Mouse (Mus musculus): ENCODE measurements around the gene Ghr. TPM values are rescaled to one million over a fixed set of nuclear protein-coding genes. Genes with fewer than 3 reads are reported as not detected.

The Ghr gene
- 4.6 and 8.0 TPM in 2 replicates for total RNA-seq (2014; rRNA removed)
- 4.9 and 5.7 TPM in 2 replicates for polyA plus RNA-seq (2015; fragmentation: Nextera tagmentation; extraction: Ambion mirVana)

DNA sequence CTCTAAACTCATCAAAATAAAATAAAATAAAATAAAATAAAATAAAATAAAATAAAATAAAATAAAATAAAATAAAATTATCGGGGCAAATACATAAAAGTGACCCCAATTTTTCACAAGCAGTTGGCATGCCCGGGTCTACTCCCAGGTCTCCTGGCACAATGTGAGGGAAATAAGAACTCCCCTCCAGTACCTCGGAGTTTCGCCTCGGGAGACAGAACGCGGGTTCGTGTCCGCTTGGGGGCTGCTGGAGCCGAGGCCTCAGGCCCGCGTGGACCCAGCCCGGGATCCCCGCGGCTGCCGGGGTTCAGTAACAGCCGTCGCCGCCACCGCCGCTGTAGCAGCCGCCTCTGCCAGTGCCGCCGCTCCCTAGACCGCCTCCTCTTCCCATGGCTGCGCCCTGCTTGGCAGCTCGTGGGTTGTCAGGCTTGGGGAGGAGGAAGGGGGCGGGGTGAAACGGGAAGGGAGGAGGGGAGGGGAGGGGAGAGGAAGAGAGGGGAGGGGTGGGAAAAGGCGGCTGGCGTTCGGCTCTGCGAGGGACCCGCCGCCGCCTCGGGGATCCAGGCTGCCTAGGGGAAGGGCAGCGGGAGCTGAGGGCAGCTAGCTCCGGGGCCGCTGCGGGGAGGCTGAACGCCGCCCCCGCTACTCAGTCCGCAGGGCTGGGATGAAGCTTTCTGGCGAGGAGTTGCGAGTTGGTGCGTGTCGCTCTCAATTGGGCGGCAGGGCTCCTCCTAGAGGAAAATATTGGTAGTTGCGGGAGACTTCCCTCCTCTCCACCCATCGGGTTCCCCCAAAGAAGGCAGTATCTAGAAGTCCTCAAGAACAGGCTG is at the start of gene Ghr:
TSS of gene Ghr (minus strand) at position 686 of the 830 bp plus-strand sequence.
- under 1% methylated on average over 52 of the region's 52 CpGs for WGBS
- Histone ChIP-seq H3K4me2 (ENCODE audit: low read depth) (peak within 1 kb of the TSS; percentile 71), H3K4me3 (ENCODE audit: low read depth, low read length) (peak within 1 kb of the TSS; percentile 66), H3K9ac (peak within 1 kb of the TSS; percentile 60), H3K27ac (ENCODE audit: low read depth, low read length) (peak within 1 kb of the TSS; percentile 75), H3K4me1 (ENCODE audit: insufficient read depth) (no peaks in the 10 kb centered on the region), H3K9me3 (ENCODE audit: low read length) (no peaks in the 10 kb centered on the region), H3K27me3 (ENCODE audit: insufficient read depth, low read length) (peaks cover 8% of the 10 kb centered on the region), H3K36me3 (ENCODE audit: insufficient read depth) (no peaks in the 10 kb centered on the region)
- DNase-seq: peak; percentile 93
- TF ChIP-seq CTCF (IDR thresholded peaks at IDR 0.05; ENCODE audit: low read depth): peak; percentile 83
- peak; percentile 94 for ATAC-seq

GRCm38 (mm10) chr15:3622746-3623145 is 39.5 kb upstream of the Ghr start:
- Histone ChIP-seq H3K9ac (no peak overlapping the region), H3K27ac (ENCODE audit: low read depth, low read length) (no peak overlapping the region), H3K4me3 (ENCODE audit: low read depth, low read length) (no peak overlapping the region), H3K9me3 (ENCODE audit: low read length) (no peaks in the 10 kb centered on the region), H3K4me2 (ENCODE audit: low read depth) (no peak overlapping the region), H3K4me1 (ENCODE audit: insufficient read depth) (no peaks in the 10 kb centered on the region), H3K36me3 (ENCODE audit: insufficient read depth) (no peaks in the 10 kb centered on the region), H3K27me3 (ENCODE audit: insufficient read depth, low read length) (no peaks in the 10 kb centered on the region)
- DNase-seq (no peak), ATAC-seq (no peak)
- no peak for TF ChIP-seq CTCF (IDR thresholded peaks at IDR 0.05; ENCODE audit: low read depth)

GRCm38 (mm10) chr15:3620368-3620767 is 37.1 kb upstream of the Ghr start:
- TF ChIP-seq CTCF (IDR thresholded peaks at IDR 0.05; ENCODE audit: low read depth): no peak
- H3K4me1 ChIP-seq (ENCODE audit: insufficient read depth): no peaks in the 10 kb centered on the region
- no peaks in the 10 kb centered on the region for H3K36me3 ChIP-seq (ENCODE audit: insufficient read depth)
- H3K9me3 ChIP-seq (ENCODE audit: low read length): no peaks in the 10 kb centered on the region
- H3K27me3 ChIP-seq (ENCODE audit: insufficient read depth, low read length): no peaks in the 10 kb centered on the region
- H3K4me2 ChIP-seq (ENCODE audit: low read depth): no peak overlapping the region
- no peak overlapping the region for H3K9ac ChIP-seq
- H3K27ac ChIP-seq (ENCODE audit: low read depth, low read length): no peak overlapping the region
- no peak for ATAC-seq
- no peak for DNase-seq
- 92% methylated on average over 3 of the region's 3 CpGs for WGBS
- no peak overlapping the region for H3K4me3 ChIP-seq (ENCODE audit: low read depth, low read length)

DNA sequence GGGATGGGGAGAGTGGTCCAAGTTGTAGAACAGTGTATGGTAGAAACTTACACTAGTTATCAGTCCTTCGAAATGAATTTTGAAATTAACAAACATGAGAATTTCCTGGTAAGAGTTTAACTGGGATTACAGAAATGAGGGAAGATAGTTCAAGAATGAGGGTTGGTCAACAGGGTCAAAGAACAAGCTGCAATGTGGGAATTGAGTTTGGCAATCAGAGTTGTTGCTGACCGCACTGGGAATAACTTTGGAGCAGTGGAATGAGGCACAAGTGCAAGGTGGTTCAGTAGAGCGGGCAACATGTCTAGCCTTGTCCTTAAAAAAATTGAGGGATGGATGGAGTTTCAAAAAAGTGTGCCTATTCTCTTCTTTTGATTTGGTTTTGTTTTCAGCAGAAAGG is 35.0 kb upstream of the Ghr start:
- Histone ChIP-seq H3K9ac (no peak overlapping the region), H3K4me2 (ENCODE audit: low read depth) (no peak overlapping the region), H3K4me3 (ENCODE audit: low read depth, low read length) (no peak overlapping the region), H3K27ac (ENCODE audit: low read depth, low read length) (no peak overlapping the region), H3K36me3 (ENCODE audit: insufficient read depth) (no peaks in the 10 kb centered on the region), H3K9me3 (ENCODE audit: low read length) (no peaks in the 10 kb centered on the region), H3K4me1 (ENCODE audit: insufficient read depth) (no peaks in the 10 kb centered on the region), H3K27me3 (ENCODE audit: insufficient read depth, low read length) (no peaks in the 10 kb centered on the region)
- no peak for TF ChIP-seq CTCF (IDR thresholded peaks at IDR 0.05; ENCODE audit: low read depth)
- WGBS: 90% methylated on average over 3 of the region's 3 CpGs
- ATAC-seq: no peak
- DNase-seq: no peak

DNA sequence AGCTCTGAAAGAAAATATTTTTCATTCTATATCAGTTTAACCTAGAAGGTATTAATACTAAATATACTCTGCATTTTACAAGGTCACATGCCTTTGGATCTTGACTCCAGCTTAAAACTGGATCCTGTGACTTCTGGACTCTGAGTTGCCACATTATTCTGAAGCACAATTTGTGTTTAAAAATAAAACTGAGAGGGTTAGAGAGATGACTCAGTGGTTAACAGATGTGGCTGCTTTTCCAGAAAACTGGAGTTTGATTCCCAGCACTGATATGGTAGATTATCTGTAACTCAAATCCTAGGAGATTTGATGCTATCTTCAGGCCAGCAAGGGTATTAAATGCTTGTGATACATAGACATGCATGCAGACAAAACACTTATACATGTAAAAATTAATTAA is 28.7 kb upstream of the Ghr start:
- H3K4me3 ChIP-seq (ENCODE audit: low read depth, low read length): no peak overlapping the region
- H3K27me3 ChIP-seq (ENCODE audit: insufficient read depth, low read length): no peaks in the 10 kb centered on the region
- no peaks in the 10 kb centered on the region for H3K9me3 ChIP-seq (ENCODE audit: low read length)
- DNase-seq (no peak), ATAC-seq (no peak)
- no peak overlapping the region for H3K9ac ChIP-seq
- no peaks in the 10 kb centered on the region for H3K36me3 ChIP-seq (ENCODE audit: insufficient read depth)
- no peak for TF ChIP-seq CTCF (IDR thresholded peaks at IDR 0.05; ENCODE audit: low read depth)
- no peaks in the 10 kb centered on the region for H3K4me1 ChIP-seq (ENCODE audit: insufficient read depth)
- no peak overlapping the region for H3K27ac ChIP-seq (ENCODE audit: low read depth, low read length)
- no peak overlapping the region for H3K4me2 ChIP-seq (ENCODE audit: low read depth)

GRCm38 (mm10) chr15:3607951-3608350 is 24.7 kb upstream of the Ghr start:
- 76% methylated on average over 3 of the region's 3 CpGs for WGBS
- no peaks in the 10 kb centered on the region; the same call in 1 of the 2 replicates for H3K27me3 ChIP-seq (ENCODE audit: insufficient read depth, low read length)
- no peaks in the 10 kb centered on the region for H3K36me3 ChIP-seq (ENCODE audit: insufficient read depth)
- no peak overlapping the region for H3K4me2 ChIP-seq (ENCODE audit: low read depth)
- H3K4me1 ChIP-seq (ENCODE audit: insufficient read depth): no peaks in the 10 kb centered on the region
- ATAC-seq (no peak), DNase-seq (no peak)
- H3K27ac ChIP-seq (ENCODE audit: low read depth, low read length): no peak overlapping the region
- no peak overlapping the region for H3K9ac ChIP-seq
- H3K4me3 ChIP-seq (ENCODE audit: low read depth, low read length): no peak overlapping the region
- H3K9me3 ChIP-seq (ENCODE audit: low read length): no peaks in the 10 kb centered on the region
- no peak for TF ChIP-seq CTCF (IDR thresholded peaks at IDR 0.05; ENCODE audit: low read depth)

DNA sequence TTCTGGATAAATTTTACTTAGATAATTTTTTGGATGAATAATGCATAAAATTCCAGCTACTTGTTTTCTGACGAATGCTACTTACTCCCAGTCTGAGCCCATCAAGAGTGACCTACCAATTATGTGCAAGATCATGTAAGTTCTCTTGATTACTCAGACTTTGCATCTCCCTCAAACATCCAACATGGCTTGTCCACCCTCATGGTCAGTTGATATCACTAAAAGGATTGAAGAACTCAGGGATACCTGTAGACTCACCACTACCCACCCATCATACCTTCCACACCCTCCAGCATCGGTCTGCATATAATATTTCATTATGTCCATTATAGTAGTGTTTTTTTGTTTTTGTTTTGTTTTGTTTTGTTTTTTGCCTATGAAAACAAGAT is 18.8 kb upstream of the Ghr start:
- ATAC-seq: no peak
- no peak for TF ChIP-seq CTCF (IDR thresholded peaks at IDR 0.05; ENCODE audit: low read depth)

More for the DNA sequence above, 18.8 kb upstream of the Ghr start:
- Histone ChIP-seq H3K27me3 (ENCODE audit: insufficient read depth, low read length) (no peaks in the 10 kb centered on the region; the same call in 1 of the 2 replicates), H3K36me3 (ENCODE audit: insufficient read depth) (no peaks in the 10 kb centered on the region), H3K9me3 (ENCODE audit: low read length) (no peaks in the 10 kb centered on the region), H3K27ac (ENCODE audit: low read depth, low read length) (no peak overlapping the region), H3K4me3 (ENCODE audit: low read depth, low read length) (no peak overlapping the region), H3K9ac (no peak overlapping the region), H3K4me2 (ENCODE audit: low read depth) (no peak overlapping the region), H3K4me1 (ENCODE audit: insufficient read depth) (no peaks in the 10 kb centered on the region)
- WGBS: 94% methylated on average over 2 of the region's 2 CpGs
- no peak for DNase-seq
